Comparison of ENCODE assay signal across 13 mouse cellular contexts in the genomic region with DNA sequence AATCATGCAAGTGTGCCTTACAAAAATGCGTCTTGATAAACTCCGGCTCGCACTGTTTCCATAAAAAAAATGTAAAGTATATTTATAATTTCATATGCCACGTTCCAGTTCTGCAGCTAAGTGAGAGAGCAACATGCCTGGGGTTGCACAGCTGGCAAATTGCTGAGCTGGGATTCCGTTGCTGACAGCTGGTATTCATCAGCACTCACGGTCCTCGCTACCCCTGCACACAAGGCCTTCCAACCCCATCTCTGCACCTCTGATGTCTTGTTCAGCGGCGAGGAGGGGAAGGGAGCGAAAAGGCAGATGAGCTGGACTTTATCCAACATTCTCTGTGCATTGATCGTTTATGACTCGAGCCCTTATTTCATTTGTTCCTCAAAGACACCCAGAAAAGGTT.
DNase-seq lines count a peak whose midpoint lies in the region; ATAC-seq lines count a peak whose summit lies in the region.
"Had no signal": no experiment of that assay in that cellular context is flagged by ENCODE, and none has a peak within 500 bp of the region (broad histone marks: within the 10 kb centered on the region; RNA-seq: fewer than 3 reads in every experiment).

No protein-coding gene starts in this region.

- peak; percentile 42 for DNase-seq in forebrain, embryonic 14.5 days (ENCODE audit: low spot score)
- peak; percentile 32 for DNase-seq in liver
- DNase-seq in hindbrain, embryonic 14.5 days (ENCODE audit: low spot score): no peak
- DNase-seq in lung, postnatal 36 days: peak; percentile 17
- no peak for DNase-seq in spleen, postnatal 14 days (ENCODE audit: low spot score in 2 of 2)
- DNase-seq: adrenal gland, adult 2 months; cerebellum, adult 8-10 months had no signal

- no peak overlapping the region for H3K27ac ChIP-seq in forebrain, embryonic 14.5 days (ENCODE audit: low read depth, low read length)
- no peak overlapping the region for H3K27ac ChIP-seq in forebrain, embryonic 12.5 days
- H3K27ac ChIP-seq in liver, embryonic 12.5 days: no peak overlapping the region
- 0 out of 2 replicates have a peak overlapping the region, but pooled peaks have one; percentile 32 for H3K27ac ChIP-seq in hindbrain, embryonic 14.5 days
- H3K27ac ChIP-seq: limb, embryonic 12.5 days; midbrain, embryonic 12.5 days had no signal

- no peaks in the 10 kb centered on the region for H3K9me3 ChIP-seq in forebrain, embryonic 14.5 days (replicated peaks; ENCODE audit: control insufficient read depth, low read length)
- no peaks in the 10 kb centered on the region for H3K9me3 ChIP-seq in forebrain, embryonic 12.5 days
- H3K9me3 ChIP-seq in liver, embryonic 12.5 days (replicated peaks): no peaks in the 10 kb centered on the region
- H3K9me3 ChIP-seq in hindbrain, embryonic 14.5 days (ENCODE audit: control insufficient read depth, low read length): 0 out of 2 replicates have a peak, but pooled peaks cover 3% of the 10 kb centered on the region
- H3K9me3 ChIP-seq: limb, embryonic 12.5 days; midbrain, embryonic 12.5 days had no signal

- WGBS in forebrain, embryonic 14.5 days: 84% methylated on average over 12 of the region's 12 CpGs
- WGBS in forebrain, embryonic 12.5 days: 84% methylated on average over 12 of the region's 12 CpGs
- 67% methylated on average over 12 of the region's 12 CpGs for WGBS in liver, embryonic 12.5 days (ENCODE audit: insufficient replicate concordance)
- 62% methylated on average over 12 of the region's 12 CpGs for WGBS in hindbrain, embryonic 14.5 days

- H3K27me3 ChIP-seq in forebrain, embryonic 14.5 days (replicated peaks; ENCODE audit: control insufficient read depth, insufficient read depth, low read length): no peaks in the 10 kb centered on the region
- no peaks in the 10 kb centered on the region for H3K27me3 ChIP-seq in forebrain, embryonic 12.5 days
- H3K27me3 ChIP-seq in liver, embryonic 12.5 days (replicated peaks): no peaks in the 10 kb centered on the region
- no peaks in the 10 kb centered on the region for H3K27me3 ChIP-seq in hindbrain, embryonic 14.5 days (ENCODE audit: control insufficient read depth, insufficient read depth, low read length)
- H3K27me3 ChIP-seq: limb, embryonic 12.5 days; midbrain, embryonic 12.5 days had no signal

- H3K9ac ChIP-seq in forebrain, embryonic 14.5 days (ENCODE audit: low read length): no peak overlapping the region
- no peak overlapping the region for H3K9ac ChIP-seq in forebrain, embryonic 12.5 days
- no peak overlapping the region for H3K9ac ChIP-seq in liver, embryonic 12.5 days
- no peak overlapping the region for H3K9ac ChIP-seq in hindbrain, embryonic 14.5 days
- H3K9ac ChIP-seq: limb, embryonic 12.5 days; midbrain, embryonic 12.5 days had no signal

- H3K4me3 ChIP-seq in forebrain, embryonic 14.5 days (ENCODE audit: low read depth, low read length): no peak overlapping the region
- H3K4me3 ChIP-seq in forebrain, embryonic 12.5 days (replicated peaks): no peak overlapping the region
- H3K4me3 ChIP-seq in liver, embryonic 12.5 days: no peak overlapping the region
- H3K4me3 ChIP-seq in hindbrain, embryonic 14.5 days (replicated peaks; ENCODE audit: low read length): no peak overlapping the region
- H3K4me3 ChIP-seq: limb, embryonic 12.5 days; midbrain, embryonic 12.5 days had no signal

- H3K36me3 ChIP-seq in forebrain, embryonic 14.5 days (ENCODE audit: control insufficient read depth, insufficient read depth, low read length): no peaks in the 10 kb centered on the region
- no peaks in the 10 kb centered on the region for H3K36me3 ChIP-seq in forebrain, embryonic 12.5 days (replicated peaks)
- no peaks in the 10 kb centered on the region for H3K36me3 ChIP-seq in liver, embryonic 12.5 days
- no peaks in the 10 kb centered on the region for H3K36me3 ChIP-seq in hindbrain, embryonic 14.5 days (replicated peaks; ENCODE audit: control insufficient read depth, insufficient read depth)
- H3K36me3 ChIP-seq: limb, embryonic 12.5 days; midbrain, embryonic 12.5 days had no signal

- H3K4me2 ChIP-seq in forebrain, embryonic 14.5 days (ENCODE audit: low read length): no peak overlapping the region
- no peak overlapping the region for H3K4me2 ChIP-seq in forebrain, embryonic 12.5 days
- no peak overlapping the region for H3K4me2 ChIP-seq in liver, embryonic 12.5 days
- no peak overlapping the region for H3K4me2 ChIP-seq in hindbrain, embryonic 14.5 days (replicated peaks)
- H3K4me2 ChIP-seq: limb, embryonic 12.5 days; midbrain, embryonic 12.5 days had no signal

- no peaks in the 10 kb centered on the region for H3K4me1 ChIP-seq in forebrain, embryonic 14.5 days (ENCODE audit: control insufficient read depth, insufficient read depth, low read length)
- H3K4me1 ChIP-seq in forebrain, embryonic 12.5 days: no peaks in the 10 kb centered on the region
- no peaks in the 10 kb centered on the region for H3K4me1 ChIP-seq in liver, embryonic 12.5 days
- no peaks in the 10 kb centered on the region for H3K4me1 ChIP-seq in hindbrain, embryonic 14.5 days (replicated peaks; ENCODE audit: control insufficient read depth, insufficient read depth, low read length)
- H3K4me1 ChIP-seq: limb, embryonic 12.5 days; midbrain, embryonic 12.5 days had no signal

- no peak for ATAC-seq in forebrain, embryonic 14.5 days
- no peak for ATAC-seq in forebrain, embryonic 12.5 days (ENCODE audit: low FRiP score)
- ATAC-seq in liver, embryonic 12.5 days: no peak
- no peak for ATAC-seq in hindbrain, embryonic 14.5 days (ENCODE audit: low FRiP score)
- ATAC-seq in erythroblast, adult 5-6 weeks (replicated peaks; ENCODE audit: low FRiP score, poor library complexity, severe bottlenecking): no peak
- ATAC-seq: inflammation-experienced regulatory T-cells, adult 6 months had no signal

Comparison
In these comparisons a context has a peak if more than half of its experiments do, and no peak if none do; other contexts are left out.
1. DNase-seq: peak in forebrain, embryonic 14.5 days (single experiment), liver (single experiment) and lung, postnatal 36 days (single experiment); none in hindbrain, embryonic 14.5 days (single experiment) and spleen, postnatal 14 days (0 of 2).